Mouse (Mus musculus) kidney, postnatal 4 days (tissue): ENCODE results near the gene Trim2.

Source experiments
- DNase-seq, 2 experiments: peaks; one replicate each; pipeline ENCODE4 v3.0.0; 2021; ENCODE audit warnings: mixed read lengths in 2 of 2

Gene Trim2

GRCm38 (mm10) chr3:84283524-84283923 is 23.2 kb downstream of the Trim2 start:
- peak; percentile 38 to 71 for DNase-seq

DNA sequence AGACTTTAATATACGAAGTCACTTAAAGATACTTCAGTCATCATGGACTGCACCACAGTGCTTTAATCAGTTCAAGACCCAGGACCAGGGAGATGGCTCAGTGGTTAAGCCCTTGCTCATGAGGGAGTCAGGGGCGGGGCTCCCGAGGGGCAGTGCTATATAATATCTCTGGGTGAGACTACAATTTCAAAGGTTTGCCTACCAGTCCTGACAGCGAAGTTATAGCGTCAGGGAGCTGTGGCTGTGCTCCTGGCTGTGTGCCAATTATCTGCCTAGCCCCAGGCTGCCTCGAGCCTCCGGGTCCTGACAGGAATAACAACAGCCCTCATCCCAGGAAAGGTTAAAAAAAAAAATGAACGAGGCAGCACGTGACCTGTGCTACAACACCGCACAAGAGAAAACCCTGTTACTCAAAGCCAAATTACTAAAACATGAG is 24.7 kb downstream of the Trim2 start:
- DNase-seq = peak; percentile 45 to 64

DNA sequence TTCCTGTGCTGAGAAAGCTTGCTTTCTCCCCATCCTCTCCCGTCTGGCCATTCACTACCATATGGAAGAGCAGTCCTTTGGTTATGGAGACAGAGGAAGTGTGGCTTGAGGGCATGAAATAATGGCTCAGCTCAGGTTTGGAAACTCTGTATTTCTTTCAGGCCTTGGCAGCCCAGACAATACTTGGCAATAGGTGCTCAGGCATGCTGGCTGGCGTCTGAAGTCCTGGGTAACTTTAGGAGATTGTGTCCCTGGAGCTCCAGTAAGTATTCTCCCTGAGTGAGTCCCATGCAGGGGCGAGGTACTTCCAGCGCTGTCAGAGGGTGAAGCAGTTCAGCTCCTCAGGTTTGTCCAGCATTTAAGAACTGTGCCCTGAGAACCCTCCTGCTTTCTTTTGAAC is 27.9 kb downstream of the Trim2 start:
- DNase-seq = no peak

- DNase-seq = no peak
Observed at GRCm38 (mm10) chr3:84275124-84275523, 31.6 kb downstream of the Trim2 start.

DNA sequence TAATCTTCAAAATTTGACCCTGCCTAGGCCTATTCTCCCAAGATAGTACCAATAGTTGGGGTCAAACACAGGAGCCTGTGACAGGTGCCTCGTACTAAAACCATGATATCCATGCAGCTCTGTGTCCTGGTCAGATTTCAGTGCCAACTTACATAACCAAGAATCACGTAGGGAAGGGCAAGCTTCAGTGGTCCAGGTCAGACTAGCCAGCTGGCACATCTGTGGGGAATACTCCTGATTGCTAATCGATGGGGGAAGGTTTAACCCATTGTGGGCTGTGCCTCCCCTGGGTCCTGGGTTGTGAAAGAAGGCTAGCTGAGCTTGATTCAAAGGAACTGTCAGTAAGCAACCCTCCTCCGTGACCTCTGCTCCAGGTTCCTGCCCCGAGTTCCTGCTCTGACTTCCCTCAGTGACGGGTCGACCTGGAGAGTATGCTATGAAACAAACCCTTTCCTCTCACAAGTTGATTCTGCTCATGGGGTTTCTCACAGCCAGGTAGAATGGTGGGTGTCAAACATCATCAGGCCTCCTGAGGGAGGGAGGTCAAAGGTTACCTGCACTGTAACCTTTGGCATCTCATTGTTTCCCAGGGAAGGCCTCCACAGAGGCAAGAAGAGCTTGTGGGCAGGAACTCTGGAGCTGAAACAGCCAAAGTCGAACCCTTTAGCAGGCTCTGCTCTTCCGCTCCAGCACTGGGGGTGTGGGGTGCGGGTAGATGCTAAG is 34.2 kb downstream of the Trim2 start:
- DNase-seq = no peak

GRCm38 (mm10) chr3:84271794-84272193 is 34.9 kb downstream of the Trim2 start:
- DNase-seq = no peak

DNA sequence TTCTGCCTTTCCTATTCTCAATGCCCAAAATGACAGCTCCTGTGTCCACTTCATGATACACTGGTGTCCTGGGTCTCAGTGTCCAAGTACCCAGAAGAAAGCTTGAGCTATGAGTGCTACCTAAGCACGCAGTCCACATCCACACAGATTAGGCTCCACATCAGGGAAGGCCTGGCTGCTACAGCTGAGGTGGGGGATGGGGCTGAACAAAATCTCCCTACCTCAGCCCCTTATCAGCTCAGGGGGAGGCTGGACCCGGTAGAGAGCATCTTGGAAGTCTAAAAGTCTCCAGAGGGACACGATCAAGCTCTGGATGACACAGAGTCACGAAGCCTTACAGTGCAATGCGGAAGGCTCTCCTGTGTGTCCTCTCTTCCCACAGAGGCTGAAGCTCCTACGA is 35.6 kb downstream of the Trim2 start:
- DNase-seq = no peak

GRCm38 (mm10) chr3:84270624-84270995 is 36.1 kb downstream of the Trim2 start:
- peak in 1 of 2 experiments; percentile 41 for DNase-seq

DNA sequence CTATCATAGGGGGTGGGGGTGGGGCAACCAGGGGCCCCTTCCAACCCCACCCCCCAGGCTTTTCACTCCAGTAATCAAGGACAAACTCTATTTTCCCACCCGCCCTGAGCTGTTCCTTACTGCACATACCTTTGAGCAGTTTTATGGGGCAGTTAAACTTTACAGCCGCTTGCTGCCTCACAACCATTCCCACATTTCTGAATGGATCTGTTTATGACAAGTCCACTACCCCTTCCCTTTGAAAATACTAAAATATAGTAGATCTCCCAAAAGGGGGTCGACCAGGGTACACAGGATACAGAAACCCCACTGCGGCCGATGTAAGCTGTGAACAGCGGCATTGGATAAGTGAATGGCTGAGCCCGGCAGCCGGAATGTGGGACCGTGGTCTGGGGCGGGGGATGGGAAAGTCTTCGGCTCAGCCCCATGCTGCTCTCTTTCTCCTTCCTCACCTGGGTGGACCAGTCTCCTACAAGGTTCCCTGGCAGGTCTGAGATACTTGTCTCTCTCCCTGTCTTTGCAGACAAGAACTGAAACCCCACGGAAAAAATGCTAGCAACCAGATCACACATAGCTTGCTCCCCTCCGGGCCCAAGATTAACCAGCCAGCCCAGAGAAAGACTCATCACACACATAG is 36.6 kb downstream of the Trim2 start:
- peak; percentile 58 to 71 for DNase-seq

GRCm38 (mm10) chr3:84268434-84268833 is 38.2 kb downstream of the Trim2 start:
- peak; percentile 69 to 79 for DNase-seq

GRCm38 (mm10) chr3:84266391-84266931 is 40.2 kb downstream of the Trim2 start:
- no peak for DNase-seq

DNA sequence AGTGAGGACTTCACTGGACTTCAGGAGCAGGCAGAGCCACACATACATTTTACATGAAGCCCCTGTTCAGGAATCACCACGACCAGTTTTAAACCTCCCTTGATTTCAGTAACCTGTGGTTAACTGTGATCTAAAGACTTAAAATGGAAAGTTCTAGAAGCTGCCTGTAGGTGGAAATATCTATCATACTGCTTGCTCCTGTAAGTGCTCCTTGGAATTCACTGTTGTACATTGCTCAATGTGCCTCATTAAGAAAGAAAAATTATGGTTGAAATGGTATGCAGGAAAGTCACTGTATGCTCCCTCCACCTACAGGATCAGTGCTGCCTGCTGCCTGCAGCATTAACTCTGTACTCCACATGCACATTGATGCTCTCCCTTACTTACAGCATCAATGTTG is 41.6 kb downstream of the Trim2 start:
- no peak for DNase-seq

DNA sequence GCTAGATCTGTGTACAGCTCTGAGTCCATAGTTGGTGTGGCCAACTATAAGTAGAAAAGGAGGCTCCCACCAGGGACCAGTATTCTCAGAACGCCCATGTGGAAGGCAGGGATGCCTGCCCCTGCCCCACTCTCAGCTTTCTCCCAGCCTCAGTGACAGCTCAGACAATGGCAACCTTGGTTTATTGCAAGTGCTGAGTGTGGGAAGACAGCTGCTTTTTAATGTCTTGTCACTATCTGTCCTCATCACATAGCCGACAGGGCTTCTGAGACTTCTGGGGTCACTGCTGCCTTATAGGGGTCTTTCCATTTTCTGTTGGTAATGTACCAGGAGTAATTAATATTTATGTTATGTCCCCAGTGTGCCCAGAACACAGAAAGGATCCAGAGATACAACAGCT is 42.3 kb downstream of the Trim2 start:
- no peak for DNase-seq

DNA sequence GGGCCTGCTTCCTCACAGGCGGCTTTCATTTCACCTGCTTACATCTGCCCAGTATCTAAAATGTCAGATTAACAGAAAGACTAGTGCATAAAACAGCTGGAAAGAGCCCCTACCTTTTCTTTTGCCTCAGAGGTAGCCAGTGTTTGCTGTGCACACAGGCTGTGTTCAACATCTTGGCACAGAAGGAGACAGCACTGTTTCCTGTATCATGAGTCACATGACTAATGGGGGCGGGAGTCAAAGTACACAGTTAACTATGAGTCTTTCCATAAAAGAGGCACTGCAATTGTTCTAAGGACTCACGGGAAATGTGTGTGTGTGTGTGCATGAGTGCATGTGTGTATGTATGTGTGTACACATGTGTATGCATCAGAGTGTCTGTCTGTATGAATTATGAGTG is 43.9 kb downstream of the Trim2 start:
- no peak for DNase-seq

DNA sequence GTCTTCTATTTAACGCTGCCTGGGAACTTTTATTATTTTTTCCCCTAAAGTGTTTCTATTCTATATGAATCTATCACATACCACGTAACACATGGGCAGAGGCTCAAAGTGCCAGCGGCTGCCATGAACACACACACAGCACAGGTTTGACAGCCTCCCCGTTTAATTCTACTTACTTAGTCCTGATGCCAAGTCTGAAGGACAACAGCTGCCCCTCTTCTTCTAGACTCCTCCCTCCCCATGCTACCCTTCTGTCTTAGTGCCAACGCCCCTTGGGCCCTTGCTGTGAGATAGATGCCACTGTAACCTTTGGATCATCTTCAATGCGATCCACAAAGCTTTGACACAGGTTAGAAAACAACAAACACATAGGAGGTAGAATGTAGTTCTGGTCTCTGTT is 44.8 kb downstream of the Trim2 start:
- no peak for DNase-seq

DNA sequence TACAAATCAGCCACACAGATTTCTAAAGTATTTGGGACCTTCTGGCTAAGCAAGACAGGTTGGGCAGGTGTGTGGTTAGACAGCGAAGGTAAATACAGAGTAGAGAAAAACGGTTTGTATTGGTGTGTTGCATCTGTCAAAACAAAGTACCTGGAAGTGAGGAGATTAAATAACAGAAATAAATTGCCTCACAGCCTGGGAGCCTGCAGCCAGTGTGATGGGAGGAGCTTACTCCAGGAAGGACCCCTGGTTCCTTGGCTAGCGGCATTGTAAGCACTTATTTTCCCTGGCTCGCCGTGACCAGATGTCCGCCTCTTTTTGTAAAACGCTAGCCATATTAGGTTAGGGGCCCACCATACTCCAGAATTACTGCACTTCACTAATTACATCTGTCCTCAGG is 45.8 kb downstream of the Trim2 start:
- DNase-seq = no peak

DNA sequence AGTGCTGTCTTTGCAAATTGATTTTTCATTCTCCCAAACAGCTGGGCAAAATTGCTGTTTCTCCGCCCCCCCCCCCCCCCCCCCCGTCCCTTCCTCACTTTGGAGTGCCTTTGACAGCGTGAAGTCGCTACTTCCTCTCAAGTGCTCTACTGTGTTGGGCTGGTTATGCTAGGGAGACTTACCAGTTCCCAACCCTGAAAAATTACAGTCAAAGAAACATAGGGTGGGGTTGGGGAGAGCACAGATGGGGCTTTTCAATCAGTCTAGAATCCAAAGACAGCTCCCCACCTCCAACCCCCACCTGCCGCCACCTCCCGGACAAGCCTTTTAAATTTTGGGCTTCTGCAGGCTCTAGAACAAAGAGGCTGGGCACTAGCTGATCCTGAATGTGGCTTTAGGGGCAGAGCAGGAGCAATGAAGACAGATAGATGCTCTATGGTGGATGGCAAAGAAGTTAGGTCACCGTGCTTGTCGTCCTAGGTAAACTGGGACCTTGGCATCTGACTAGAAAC is 46.6 kb downstream of the Trim2 start:
- no peak for DNase-seq

- DNase-seq = peak; percentile 72 to 82
Observed at GRCm38 (mm10) chr3:84259281-84260023, 47.2 kb downstream of the Trim2 start.

GRCm38 (mm10) chr3:84258518-84259031 is 48.1 kb downstream of the Trim2 start:
- DNase-seq = no peak

- DNase-seq = peak in 1 of 2 experiments; percentile 45
Observed at GRCm38 (mm10) chr3:84257989-84258517, 48.6 kb downstream of the Trim2 start.

DNA sequence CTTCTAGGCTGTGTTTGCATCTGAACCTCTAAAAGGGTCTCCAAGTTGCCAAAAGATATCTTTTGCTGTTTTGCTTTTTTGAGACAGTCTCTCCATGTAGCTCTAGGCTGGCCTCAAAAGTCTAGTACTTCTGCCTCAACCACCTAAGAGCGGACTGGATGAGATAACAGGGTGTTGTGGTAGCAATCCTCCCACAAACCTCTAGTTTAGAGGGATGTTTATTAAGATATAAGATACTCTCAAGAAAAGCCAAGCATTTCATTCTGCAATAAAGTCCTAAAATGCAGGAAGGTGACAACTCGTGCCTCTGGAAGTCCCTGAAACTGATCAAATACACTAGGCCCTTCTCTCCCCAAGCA is 52.2 kb downstream of the Trim2 start:
- DNase-seq = no peak

GRCm38 (mm10) chr3:84253655-84254519 is 52.8 kb downstream of the Trim2 start:
- DNase-seq = no peak
